Mouse (Mus musculus) embryo, embryonic 10.5 days (tissue): ENCODE measurements around the gene Plxna4.

Experiments used
- DNase-seq: peaks from one replicate; pipeline ENCODE4 v3.0.0-alpha.2; 2015; ENCODE audit warnings: low spot score

The Plxna4 gene

DNA sequence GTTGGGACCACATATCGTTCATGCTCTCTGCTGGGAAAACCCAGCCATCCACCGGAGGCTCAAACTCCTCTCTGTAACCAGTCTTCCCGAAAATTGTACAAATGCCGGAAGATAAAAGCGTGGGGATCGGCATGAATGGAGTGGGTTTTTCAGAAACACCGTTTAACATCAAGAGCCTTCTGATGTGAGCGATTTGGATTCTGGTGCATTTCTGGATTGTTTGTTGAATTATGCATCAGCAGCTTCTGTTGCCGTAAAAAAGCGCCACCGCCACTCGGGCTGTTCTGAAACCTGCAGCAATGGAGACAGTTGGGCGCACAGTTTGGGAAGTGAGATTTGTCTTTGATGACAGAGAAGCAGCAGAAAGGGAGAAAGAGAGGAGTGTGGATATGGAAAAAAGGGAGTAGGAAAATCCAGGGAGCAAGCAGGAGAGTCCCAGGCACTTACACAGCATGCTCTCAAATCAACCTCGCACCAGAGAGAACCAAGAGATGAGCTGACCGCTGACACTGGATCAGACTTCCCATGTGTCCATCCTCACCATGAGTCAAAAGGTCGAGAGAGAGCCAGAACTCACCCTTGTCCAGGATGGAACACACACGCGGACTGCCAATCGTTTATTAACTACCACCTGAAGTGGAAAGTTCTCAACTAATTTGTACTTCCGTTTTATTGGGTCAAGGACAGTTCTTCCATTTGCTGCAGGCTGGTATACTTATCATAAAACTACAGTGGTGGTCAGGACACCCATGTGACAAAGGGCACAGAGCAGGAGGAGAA is 181.5 kb downstream of the Plxna4 start:
- DNase-seq, result no peak

DNA sequence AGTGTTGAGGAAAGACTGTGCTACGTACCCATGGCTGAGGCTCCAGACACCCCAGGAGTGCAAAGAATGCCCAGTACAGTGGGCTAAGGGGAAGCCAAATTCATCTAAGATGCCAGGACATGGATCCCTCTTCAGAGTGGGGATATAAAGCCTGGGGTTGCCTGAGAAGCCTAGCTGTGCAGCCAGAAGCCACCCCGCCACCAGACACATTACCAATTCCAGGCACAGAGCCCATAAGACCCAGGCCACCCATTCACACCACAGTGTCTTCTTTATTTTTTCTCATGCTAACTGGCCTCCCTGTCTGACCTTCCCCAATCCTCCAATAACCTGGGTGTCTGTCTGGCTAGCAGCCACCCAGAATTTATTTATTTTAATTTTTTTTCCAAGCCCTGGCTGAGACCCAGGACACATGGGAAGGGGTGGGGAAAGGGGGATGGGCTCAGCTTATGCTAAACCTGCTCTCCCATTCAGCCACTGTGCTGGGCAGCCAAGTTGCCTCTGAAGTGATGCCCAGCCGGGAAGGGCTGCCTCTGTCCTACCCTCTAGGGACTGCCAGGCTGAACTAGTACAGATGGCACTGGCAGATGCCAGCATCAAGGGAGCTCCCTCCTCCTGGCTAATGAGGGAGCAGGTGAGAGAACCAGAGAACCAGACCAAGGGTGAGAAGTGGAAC is 185.3 kb downstream of the Plxna4 start:
- no peak for DNase-seq

DNA sequence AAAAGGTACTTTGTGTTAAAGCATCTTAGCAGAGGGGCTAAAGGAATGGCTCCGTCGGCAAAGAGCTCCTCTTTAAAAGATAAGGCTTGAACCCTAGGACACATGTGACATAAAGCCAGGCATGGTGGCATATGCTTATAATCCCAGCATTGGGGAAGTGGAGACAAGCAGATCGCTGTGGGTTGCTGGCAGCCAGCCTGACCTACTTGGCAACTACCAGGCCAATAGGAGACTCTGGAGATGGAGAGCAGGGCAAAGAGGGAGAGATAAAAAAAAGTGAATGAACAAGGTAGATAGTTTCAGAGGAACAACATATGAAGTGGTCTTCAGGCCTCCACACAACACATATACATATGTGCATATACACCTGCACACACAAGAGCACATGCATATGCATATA is 189.7 kb downstream of the Plxna4 start:
- no peak for DNase-seq

DNA sequence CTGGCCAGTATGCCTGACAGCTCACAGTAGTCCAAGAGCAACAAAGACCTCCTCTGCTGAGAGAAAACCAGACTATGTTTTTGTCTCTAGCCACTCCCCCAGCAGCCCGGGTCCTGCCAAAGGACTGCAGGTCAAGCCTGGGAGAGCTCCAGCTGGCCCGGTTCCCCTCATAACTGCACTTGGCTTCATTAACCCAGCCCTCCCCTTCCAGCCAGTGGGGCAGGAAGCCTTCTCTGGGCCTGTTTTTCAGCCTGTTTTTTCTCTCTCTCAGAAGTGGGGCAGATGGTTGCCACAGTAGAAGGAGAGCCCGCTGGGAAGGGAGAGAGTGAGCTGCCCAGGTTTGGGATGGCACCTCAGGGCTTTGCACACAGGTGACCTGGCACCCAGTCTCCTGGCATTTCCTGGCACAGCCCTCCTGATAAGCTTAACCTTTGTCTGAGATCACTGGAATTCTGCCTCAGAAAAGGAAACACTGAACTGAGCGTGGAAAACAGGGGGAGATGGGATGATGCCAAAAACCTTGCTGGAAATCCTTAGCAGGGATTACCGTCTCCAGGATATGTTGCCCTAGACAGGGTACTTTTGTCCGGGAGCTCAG is 190.8 kb downstream of the Plxna4 start:
- peak; percentile 46 for DNase-seq

DNA sequence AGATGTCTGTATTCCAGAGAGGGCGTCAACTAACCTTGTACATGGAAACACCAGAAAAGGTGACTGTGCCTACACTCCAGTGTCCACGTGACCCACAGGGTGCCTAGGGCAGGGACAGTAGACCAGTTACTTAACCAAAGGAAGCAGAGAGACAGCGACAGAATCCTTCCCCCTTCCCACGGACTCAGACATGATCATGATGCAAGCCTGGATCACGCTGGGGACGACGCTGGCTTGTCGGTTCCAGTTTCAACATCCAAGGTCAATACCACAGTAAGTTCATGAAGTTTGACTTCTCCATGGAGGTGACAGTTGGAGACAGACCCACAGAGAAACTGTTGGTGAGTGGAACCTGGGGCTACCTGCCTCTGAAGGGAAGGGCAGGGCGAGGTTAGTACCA is 192.6 kb downstream of the Plxna4 start:
- DNase-seq, result no peak

DNA sequence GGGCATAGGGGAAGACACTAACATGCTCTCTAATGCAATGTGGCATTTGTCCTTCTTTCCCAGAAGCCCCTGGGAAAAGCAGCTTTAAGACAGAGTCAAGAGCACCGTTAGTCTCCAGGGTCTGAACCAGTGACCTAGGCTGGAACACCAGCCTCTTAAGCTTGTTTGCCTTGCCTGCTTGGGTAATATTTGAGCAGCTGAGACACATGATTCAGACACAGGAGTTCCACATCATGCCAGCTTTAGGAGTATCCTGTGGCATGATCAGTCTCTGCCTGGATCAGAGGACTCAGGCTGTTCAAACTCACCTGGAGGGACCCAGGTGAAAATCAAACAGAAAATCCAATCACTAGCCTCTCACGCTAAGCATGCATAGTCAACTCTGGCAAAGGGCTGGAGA is 195.7 kb downstream of the Plxna4 start:
- no peak for DNase-seq

DNA sequence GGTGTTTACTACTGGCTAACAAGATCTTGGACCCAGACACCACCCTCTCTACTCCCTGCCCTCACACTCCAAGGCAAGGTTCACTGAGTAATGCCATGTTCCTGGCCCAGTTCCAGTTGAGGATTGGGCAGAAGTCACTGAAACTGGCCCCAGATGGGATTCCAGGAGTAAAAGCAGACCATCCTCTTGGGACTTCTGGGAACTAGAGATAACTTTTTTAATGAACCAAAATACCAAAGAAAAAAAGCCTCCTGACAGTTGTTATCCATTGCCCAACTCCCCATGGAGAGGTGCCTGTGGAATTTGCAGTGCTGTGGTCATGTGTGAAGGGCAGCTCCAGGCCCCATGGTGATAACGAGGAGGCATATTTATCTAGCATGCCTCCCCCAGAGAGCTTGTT is 199.7 kb downstream of the Plxna4 start:
- no peak for DNase-seq

DNA sequence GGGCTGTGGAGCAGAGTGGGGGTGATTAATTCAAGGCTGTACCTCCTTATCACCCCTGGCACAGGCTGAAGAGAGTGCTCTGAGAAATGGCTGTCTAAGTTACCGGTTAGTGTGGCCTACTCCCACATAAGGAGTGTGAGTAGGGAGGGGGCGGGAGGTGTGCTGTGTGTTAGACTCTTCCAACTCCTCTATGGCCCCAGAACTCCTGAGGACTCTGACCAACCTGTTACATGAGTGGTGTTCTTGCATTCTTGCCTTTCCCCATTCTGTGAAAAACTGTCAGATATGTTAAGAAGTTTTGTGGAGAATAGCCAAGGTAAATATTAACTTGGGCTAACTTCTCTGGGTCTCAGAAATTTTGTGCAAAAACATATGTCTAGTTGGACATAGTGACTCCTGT is 201.1 kb downstream of the Plxna4 start:
- DNase-seq, result no peak

DNA sequence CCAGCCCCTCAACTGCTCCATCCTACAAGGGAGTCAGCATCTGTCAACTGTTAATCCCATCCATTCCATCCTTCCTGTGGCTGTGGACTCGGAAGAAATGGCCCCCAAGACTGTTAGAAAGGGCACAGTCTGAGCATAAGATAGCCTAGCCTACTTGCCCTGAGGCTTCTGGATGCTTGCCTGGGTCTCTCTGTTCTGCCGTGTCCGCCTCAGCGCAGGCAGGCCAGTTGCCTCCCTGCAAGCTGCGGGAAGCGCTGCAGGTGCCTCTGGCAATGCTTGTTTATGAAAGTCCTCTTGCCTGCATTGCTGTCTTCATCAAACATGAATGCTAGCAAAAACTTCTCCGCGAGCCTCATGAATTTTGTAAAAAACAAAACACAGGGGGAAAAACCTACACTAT is 203.1 kb downstream of the Plxna4 start:
- DNase-seq, result no peak

DNA sequence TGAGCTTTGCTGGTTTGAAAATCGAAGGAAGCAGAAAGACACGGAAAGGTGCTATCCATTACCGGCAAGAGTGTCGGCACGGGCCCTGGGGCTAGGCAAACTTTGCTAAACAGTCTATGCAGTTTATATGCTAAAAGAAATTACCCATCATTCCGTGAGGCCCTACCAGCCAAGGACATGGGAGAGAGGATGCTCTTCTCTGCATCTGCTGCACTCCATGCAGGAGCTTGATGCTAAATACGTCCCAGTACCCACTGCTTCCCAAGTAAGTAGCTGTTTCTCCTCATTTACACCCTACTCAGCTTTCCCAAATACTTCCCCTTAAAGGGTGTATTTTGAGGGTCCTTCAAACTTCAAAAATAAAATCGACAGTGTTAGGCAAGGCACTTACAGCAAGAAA is 203.6 kb downstream of the Plxna4 start:
- no peak for DNase-seq

DNA sequence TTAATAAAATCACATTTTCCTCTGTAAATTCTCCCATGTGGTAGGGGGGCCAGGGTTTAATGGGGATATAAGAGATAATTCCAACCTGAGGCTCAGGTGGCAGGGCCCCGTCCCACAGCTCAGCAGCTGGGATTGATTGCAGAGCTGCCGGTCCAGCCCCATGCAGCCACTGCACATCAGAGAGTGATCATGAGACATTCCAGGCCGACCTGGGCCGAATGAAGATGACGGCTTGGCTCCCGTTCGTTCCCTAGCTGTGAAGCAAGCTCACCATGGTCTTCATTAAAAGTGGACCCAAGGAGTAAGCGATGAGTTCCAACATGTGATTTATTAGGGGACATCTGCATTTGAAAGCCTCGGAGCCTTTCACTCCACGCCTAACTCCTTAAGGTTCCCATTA is 206.5 kb downstream of the Plxna4 start:
- DNase-seq, result peak; percentile 44

DNA sequence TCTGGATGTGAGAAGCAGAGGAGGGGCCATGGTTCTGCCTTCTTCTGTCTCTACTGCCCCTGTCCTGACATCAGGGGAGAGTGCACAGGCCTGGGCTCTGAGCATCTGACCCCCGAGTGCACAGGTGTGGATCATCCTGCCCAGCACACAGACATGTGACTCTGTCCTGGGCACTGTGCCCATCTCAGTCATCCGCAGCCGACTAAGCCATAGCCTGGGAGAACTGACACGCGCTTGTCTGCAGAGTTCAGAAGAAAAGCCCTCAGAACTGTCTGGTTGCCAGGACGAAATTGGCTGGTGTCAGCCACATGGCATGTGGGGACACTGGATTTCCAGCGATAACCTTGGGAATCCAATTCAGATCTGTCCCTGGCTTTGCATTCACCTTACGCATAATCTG is 210.8 kb downstream of the Plxna4 start:
- no peak for DNase-seq

DNA sequence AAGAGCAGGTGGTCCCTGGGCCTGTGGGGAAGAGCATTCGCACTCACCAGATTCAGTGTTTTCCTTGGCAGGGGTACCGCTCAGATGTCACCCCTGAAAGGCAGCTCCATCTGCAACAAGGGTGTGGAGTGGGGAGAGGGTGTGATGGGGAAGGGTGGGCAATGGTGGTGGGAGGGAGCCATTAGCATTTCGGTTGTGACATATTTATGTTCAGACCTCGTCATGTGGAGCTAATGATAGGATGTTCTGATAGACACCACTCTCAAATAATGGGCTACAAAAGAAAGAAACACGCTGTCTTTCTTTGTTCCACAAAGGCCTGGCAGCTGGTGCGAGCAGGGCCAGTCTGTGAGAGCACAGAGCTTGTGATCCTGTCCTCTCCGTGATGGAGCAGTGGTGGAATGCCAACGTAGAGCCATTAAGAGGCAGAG is 214.0 kb downstream of the Plxna4 start:
- no peak for DNase-seq

DNA sequence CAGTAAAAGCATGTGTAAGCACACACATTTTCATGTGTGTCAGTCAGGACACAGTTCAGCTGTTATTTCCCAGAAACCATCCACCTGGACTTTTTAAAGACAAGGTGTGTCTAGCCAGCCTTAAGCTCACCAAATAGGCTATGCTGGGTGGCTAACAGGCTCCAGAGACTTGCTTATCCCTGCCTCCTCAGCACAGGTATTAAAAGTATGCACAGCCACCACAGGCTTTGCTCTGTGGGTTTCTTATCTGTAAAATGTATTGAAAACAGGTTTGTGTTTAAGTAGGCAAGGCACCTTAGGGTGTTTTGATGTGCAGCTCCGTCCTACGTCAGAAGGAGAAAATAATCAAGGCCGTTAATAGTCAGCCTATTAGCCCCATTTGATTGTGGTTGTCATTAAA is 218.9 kb downstream of the Plxna4 start:
- DNase-seq, result no peak

DNA sequence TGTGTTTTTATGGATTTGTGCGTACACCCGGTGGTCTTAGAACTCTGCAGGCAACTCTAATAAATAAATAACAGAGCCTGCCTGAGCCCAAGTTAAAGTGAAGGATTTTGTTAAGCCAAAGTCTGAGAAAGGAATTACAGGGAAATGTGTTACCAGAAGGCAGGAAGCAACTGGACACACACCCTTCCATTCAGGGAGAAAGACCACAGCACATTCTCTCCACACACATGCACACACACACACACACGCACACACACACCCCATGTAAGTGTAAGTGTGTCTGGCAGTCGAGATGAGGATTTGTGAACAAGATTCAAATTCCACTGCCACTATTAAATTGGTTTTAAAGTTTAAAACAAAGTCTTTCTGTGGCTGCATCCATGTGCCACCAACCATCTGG is 219.6 kb downstream of the Plxna4 start:
- DNase-seq, result no peak

DNA sequence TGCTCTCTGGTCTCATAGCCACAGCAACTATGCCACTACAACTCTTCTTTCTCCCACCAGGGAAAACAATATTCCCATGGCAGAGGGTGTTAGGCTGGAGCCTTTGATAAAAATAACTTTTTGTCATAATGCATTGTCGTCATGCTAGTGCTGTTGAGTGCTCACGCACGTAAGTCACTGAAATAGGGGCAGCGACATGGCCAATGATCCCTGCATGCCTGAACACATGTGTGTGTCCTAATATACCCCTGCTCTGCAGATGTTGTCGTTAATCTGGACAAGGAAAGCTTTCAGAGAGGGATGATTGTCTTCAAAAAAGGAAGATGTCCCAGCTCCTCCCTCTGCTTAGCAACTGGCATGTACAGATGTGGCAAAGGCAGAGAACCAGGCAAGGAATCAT is 223.1 kb downstream of the Plxna4 start:
- DNase-seq, result no peak

DNA sequence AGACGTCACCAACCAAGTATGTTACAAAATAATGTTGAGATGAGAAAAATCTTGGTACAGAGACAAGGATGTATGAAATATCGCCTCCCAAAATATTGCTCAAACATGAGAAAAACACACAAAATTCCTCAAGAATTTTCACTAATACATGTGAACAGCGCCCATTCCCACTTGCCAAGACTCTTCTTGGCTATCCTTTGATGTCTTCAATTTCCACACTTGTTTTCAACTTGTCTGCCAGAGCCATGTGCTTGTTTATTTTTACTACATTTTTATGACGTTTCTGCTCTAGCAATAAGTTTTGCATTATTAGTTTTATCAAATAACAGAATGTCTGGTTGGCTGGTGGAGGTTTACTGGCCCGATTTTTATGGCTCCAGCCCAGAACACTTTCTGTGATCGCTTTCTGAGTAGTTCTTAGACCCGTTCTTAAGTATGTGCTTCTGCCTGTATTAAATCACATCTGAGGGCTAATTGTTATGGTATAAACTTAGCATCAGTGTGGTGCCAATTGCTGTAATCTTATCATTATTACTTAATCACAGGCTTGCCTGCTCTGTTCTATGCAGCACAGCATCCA is 224.4 kb downstream of the Plxna4 start:
- DNase-seq, result no peak

DNA sequence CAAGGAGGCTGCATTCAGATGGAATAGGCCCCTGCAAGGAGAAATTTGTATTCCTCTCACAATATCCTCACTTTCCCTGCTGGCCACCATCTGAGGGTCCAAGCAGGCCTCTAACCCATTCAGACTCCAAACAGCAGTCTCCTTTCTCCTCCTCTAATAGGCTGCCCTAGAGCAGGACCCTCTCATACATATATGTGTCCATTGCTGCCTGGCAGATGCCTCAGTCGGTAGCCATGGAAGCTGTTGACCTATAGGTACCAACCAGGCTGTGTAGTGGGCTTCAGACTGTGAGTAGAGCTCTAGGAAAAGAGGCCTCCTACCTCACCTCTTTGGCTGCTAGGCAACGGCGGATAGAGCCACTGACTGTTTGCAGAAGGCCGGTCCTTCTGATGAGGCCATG is 225.6 kb downstream of the Plxna4 start:
- DNase-seq, result no peak

DNA sequence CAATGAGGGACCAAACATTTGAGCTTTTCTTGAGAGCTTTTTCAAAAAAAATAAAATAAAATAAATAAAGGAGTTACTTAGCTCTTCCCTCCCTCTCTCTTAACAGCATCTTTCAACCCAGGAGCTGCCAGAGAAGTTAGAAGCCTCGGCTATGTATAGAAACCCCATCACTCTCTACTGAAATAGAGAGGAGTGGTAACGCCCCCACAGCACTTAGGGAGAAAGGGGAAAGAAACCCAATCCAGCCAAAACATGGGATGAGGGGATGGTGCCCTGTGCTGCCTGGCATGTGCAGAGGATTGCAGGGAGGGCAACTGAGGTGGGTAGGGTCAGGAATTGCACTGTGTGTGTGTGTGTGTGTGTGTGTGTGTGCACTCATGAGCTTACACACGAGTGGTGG is 228.3 kb downstream of the Plxna4 start:
- DNase-seq, result no peak

DNA sequence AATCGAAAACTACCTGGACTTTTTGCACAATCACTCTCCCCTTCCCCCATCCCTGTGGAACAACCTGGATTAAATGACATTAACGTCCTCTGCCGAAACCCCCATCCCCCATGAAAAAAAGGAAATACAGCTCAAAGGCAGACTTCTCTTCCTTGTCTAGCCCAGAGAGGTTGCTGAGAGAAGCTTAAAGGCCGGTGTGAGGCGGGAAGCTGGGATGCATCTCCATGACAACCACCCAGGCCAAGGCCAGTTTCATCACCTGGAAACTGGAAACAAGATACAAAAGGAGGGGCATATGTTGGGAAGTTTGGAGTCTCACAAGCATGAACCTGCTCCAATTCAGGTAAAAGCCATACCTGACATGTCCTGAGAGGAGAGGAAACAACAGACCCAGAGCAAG is 230.5 kb downstream of the Plxna4 start:
- DNase-seq, result no peak

DNA sequence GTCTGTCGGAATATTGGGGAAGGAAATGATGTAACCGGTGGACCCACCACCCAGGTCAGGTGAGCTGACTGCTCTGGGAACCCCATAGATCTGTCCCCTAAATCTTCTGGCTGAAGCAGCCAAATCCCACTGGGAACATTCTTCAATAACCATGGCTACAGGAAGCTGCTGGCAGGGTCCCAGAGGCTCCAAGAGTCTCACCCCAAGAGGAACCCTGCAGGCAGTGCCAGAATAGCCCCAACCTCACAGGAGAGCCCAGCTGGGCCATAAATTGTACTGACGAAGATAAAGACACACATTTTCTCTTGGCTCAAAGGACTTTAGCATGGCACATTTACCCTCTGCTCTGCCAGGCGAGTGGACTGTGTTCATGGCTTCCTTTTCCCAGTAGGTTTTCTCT is 232.4 kb downstream of the Plxna4 start:
- no peak for DNase-seq

DNA sequence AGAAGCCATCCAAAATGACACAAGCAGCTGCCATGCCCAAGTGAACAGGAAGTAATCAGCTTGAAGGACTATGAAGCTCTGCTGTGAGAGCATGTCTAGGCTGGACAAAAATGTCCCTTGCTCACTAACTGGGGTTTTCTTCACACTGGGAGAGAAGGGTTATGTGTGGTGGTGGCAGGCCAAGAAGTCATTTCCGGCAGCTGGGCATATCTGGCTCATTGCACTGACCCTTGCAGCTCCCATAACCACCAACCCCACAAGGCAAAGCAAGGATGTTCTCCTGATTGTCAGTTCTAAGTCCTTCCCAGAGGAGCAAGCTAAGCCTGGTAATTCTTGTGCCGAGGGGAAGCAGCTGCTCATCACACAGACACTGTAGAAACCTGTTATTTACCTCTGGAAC is 239.0 kb downstream of the Plxna4 start:
- no peak for DNase-seq

DNA sequence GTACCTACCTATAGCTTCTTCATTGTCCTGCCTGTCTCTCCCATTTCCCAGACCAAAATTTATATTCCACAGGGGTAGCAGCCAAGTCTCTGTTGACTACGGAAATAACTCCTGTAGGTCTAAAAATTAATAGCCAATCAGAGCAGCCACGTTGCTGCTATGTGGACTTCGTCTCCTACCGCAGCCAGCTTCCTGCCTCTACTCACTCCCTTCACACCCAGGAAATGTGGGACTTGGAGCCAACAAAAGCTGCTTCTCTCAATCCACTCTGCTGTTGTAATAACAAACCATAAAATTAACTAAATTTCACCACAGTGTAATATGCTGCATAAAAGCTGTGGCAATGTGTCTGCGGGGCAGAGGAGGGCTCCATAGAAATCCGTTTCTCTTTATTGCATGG is 239.9 kb downstream of the Plxna4 start:
- DNase-seq, result no peak
